Mouse (Mus musculus) left cerebral cortex, adult 8-10 months (tissue): ENCODE measurements around the gene Olfr1373. TPM values are rescaled to one million over a fixed set of nuclear protein-coding genes. Genes with fewer than 3 reads are reported as not detected.
"Not testable (repeated sequence)": the region's sequence is repeated elsewhere in the genome, so short reads cannot be mapped to it uniquely, and the experiment has no call there.

Experiments used
- DNase-seq, 2 experiments: peaks; one replicate each; pipeline ENCODE4 v3.0.0; 2022; ENCODE audit warnings: low spot score in 2 of 2
- total RNA-seq, 4 experiments: library from RNA; stranded (reverse); gene quantifications; 2 replicates each; pipeline ENCODE4 v1.2.4; 2022

Gene Olfr1373
- not detected for total RNA-seq

DNA sequence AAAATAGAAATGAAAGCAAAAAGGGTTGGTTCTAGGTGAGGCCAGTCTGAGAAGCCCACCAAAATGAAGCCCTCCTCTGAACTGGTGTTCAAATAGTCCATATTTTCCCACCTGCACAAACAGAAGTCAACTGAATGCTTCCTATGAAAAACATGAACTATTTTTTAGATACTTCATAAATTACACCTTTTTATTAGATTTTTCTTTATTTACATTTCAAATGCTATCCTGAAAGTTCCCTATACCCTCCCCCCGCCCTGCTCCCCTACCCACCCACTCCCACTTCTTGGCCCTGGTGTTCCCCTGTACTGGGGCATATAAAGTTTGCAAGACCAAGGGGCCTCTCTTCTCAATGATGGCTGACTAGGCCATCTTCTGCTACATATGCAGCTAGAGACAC, at the start of gene Olfr1373:
TSS of gene Olfr1373 (minus strand) at position 101 of the 400 bp plus-strand sequence.
- not testable (repeated sequence) for DNase-seq

DNA sequence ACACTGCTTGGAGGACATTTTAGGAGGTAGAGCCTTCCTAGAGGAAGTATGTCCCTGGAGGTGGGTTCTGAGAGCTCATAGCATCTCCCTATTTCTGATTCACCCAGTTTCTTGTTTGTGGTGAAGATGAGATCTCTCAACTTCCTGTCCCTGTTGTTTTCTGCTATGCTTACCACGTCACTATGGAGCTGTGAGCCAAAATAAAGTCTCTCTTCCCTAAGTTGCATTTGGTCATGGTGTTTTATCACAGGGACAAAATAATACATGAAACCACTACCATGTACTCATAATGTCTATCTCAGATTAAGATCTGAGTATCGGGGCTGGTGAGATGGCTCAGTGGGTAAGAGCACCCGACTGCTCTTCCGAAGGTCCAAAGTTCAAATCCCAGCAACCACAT, 35.3 kb upstream of the Olfr1373 start:
- DNase-seq, result not testable (repeated sequence)

DNA sequence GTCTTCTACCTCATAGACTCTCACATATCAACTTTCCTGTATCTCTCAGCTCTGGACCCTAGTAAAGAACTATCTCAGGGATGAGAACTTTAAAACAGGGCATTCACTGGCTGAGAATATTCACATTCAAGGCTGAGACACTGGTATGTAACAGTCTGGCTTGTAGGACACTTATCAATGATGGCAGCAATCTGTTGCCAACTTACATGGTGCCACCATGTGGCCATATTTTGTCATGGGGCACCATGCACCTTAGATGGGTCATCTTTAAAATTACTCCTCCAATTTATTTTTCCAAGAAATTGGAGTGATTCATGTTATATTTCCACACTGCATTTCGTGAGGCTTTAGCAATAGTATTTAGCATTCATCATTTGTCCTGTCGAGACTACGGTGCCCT, 34.6 kb upstream of the Olfr1373 start:
- DNase-seq, result not testable (repeated sequence)

DNA sequence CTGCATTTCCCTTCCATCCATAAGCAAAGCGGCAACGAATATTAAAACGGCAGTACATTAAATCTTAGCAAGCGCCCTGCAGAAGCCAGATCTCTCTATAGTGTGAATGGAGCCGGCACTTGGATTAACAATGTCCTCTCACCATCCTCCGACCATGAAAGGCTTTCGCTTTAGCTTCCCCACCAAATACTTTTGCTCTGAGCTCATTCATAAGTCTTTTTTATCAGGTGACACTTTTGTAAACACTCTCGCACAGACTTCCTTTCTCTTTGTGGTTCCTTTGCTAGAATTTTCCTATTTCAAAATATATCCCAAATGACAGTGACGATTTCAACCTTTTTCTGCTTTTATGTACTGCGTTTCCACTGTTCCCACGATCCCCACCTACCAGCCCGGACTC, 23.1 kb upstream of the Olfr1373 start:
- DNase-seq, result no peak

DNA sequence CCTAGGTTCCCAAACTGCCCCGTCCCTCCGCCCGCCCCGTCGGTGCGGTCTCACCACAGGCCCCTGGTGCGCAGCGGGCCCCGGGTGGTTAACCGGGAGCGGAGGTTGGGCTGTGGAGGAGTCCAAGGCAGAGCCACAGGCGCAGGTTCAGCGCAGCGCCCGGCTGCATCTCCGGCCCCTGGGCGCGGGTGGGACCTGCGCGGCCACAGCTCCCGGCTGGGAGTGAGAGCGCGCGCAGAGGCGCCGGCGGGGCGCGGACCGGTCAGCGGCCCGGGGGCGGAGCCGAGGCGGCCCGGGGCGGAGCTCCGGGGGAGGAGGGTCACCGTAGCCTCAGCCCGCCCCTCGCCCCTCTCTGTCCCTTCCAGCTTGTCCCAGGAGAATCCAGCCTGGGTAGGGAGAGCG, 22.6 kb upstream of the Olfr1373 start:
- not testable (repeated sequence) for DNase-seq

DNA sequence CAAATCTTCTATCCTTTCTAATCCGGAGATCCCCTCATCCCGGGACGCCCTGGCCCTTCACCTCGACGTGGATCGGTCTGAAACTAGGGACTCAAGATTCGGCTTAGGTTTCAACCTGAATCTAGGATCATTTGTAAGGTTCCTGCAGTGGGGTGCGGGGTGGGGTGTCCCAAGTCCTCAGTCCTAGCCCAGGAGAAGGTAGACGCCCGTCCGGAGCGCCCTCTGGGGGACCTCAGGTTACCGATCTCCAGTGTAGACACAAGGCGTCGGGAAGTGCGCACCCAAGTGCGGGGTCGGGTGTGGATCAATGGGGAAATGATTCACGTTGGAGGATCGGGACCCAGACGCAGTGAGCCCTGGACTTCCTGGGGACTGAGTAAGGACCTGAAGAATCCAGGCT, 21.8 kb upstream of the Olfr1373 start:
- DNase-seq, result no peak

DNA sequence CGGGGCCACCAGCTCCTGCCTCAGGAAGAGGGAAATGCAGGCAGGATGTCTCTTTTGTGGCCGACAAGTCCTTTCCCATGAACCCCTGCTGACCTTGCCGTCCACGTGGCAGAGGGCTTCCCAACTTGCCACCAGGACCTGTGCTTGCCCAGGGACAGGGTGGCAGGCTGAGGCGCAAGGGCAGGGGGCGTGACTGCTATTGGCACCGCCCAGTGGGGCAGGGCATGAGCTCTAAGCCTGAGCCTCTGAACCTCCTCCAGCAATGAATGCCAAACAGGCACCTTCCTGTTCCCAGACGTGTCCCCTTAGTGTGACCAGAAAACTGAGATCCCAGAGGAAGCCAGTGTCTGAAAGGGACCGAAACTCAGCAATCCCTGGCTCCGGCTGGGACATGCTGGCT, 18.6 kb upstream of the Olfr1373 start:
- DNase-seq, result no peak

DNA sequence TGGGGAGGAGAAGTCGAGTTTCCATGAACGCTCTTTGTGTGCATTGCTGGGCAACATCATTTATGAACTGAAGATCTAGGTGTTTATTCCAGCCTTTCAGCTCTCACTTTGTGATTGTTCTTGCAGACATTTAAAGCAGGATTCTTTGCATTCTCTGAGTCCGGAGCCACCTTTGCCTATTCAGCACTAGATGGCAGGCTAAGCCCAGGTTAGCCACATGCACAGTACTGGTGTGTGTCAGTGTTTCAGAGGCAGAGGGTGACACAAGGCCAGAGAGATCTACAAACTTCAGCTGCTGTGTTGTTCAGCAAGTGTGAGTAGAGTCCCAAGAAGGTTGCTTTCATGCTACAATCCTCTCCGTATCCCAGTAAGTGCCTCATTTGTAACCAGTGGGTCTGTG, 1.7 kb downstream of the Olfr1373 start:
- DNase-seq, result not testable (repeated sequence)

DNA sequence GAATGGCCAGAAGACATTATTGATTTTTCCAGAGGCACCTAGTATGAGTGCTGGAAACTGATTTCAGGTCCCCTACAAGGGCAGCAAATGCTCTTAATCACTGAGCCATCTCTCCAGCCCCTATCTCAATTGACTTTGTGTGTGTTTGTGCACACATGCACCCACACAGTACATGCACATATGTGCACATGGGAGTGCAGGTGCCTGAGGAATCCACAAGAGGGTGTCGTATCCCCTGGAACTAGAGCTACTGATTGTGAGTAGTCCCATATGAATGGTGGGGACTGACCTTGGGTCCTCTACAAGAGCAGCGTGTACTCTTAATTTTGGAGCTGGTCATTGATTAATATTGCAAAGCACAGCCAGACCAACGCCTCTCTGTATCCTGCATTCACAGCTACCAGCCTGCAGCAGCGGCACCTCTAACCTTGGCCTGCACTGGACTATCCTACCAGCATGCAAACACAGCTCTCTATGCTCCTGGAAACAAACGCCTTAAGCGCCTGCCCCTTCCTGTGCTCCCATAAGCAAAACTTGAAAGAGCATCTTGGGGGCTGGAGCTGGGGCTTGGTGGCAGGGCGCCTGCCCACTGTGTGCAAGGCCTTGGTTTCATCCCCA, 14.8 kb downstream of the Olfr1373 start:
- no peak for DNase-seq

DNA sequence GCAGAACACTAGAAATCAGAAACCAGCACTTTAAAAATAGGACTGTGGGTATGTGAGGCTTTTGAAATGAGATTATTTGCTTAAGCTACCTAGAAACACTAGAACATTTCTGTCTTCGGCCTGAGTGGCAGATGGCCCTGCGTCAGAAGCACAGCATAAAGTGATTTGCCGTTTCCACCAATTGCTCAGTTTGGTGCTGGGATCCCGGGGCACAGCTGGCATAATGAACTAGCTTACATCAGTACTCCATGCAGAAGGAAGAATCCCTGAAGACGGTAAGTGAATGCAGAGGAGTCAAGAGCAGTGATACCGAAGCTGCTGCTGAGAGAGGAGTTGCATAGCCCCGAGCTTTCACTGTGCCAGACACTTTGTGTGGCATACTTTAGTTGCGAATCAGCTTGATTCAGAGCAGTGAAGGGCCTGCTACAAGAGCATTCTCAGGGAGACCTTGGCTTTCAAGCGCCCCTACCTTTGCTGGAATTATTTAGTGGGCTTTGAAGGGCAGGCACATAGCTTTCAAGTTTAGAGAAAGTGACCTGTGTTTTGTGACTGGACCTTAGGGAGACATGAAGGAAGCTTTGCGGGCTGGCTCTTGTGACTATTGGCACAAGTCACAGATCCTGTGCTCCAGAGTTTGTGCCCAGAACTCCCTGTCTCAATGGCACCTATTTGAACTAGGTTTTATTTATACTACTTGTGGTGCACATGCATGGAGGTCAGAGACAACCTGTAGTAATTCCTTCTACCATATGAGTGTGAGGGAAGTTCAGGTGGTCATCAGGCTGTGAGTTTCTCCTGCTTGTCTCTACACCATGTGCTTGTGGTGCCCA, 15.5 kb downstream of the Olfr1373 start:
- DNase-seq, result peak; percentile 54 to 76

DNA sequence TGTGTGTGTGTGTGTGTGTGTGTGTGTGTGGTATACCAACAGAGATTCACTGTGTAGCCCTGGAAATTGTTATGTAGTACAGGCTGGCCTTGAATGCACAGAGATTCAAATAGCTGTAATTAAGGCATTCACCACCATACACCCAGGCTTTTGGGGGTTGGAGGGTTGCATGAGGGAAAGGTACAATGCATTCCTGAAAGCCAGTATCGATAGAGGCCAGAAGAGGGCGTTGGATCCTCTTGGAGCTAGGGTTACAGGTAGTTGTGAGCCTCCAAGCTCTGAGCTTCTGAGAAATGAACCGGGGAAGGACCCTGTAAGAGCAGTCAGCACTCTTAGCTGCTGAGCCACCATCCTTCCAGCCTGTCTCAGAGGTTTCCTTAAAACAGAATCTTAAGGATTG, 16.2 kb downstream of the Olfr1373 start:
- DNase-seq, result peak; percentile 14 to 28

DNA sequence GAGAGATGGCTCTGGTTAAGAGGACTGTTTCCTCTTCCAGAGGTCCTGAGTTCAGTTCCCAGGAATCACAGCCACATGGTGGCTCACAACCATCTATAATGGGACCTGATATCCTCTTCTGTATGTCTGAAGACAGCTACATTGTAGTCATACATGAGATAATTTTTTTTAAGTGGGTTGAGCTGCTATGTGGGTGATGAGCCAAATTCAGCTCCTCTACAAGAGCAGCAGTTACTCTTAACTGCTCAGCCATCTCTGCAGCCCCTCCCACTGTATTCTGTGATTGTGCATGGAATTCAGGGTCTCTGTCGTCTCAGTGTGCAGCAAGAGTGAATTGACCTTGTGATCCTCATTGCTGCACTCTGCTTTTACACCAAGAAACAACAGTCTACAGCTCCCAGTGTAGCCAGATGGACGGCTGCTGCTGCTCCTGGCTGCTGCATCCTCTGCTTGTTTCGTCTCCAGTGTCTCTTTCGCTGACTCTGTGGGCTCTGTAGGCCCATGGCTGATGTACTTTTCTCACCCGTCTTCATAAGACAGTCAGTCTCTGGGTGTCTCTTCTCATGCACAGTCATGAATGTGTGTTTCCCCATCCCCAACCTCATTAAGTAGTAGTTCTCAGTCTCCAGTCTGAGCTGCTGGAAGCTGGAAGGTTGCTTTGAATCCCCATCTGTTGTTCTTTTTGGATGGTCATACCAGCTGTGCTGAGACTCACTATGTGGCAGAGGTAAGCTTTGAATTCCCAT, 16.8 kb downstream of the Olfr1373 start:
- DNase-seq, result peak in 1 of 2 experiments; percentile 47

DNA sequence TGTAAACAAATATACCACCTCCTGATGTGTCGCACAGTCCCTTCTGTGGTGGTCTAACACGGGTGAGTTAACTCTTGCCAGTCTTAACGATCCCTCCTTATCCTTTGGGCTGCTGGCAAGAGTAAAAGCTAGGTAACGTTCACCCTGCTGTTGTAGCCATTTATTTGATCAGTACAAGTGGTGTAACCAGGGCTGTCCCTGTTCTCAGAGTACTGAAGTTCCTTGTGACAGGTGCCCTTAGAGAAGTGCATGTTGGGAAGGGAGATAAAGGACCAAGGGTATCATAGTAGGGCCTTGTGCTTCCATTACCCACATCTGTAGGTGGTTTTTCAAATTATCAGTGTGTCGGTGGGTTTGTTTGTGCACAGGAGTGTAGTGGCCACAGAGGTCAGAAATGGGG, 17.6 kb downstream of the Olfr1373 start:
- DNase-seq, result no peak

DNA sequence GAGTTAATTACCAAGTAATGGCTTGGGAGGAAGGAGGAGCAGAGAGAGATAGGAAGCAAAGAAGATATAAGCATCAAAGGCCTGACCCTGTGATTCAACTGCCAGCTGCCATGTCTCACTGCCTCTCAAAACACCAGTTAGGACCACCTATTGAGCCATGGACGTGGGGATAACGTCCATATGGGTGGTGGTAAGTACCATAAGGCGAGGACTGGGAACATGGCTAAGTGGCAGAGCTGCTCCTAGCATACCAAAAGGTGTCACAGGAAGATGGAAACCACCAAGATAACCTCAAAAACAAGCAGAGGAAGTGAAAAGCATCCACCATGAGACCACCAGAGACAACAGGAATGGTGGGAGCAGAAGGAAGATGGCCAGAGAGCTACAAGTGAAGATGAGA, 18.2 kb downstream of the Olfr1373 start:
- no peak for DNase-seq

DNA sequence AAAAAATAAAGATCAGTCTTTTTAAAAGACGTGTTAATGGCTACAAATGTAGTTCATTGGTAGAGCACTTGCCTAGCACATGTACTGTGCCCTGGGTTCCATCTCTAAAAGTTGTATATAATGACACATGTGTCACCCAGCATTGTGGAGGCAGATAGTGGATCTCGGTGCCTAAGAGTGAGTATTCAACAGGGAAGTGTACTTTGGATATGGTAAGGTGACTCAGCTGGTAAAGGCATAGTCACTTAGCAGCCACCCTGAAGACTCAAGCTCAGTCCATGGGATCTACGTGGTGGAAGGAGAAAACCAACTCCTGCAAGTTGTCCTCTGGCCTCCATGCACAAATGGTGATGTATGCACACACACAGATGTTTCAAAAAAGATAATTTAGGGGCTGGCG, 20.9 kb downstream of the Olfr1373 start:
- no peak for DNase-seq

DNA sequence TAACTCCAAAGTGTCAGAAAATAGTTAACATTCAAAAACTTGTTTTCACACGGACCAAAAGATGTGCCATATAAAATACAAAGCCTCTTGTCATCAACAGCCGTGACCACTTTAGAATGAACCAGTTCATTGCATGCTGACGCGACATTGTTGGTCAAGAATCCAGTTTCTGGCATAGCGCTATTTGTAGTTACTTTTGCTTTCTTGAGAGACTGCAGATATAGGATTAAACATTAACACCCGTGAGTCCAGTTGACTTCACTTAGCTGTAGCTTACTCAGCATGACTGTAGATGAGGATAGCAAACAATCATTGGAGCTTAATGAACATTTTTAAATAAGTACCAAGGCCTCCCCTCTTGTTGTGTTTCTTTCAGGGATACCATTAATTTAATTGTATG, 23.3 kb downstream of the Olfr1373 start:
- no peak for DNase-seq

DNA sequence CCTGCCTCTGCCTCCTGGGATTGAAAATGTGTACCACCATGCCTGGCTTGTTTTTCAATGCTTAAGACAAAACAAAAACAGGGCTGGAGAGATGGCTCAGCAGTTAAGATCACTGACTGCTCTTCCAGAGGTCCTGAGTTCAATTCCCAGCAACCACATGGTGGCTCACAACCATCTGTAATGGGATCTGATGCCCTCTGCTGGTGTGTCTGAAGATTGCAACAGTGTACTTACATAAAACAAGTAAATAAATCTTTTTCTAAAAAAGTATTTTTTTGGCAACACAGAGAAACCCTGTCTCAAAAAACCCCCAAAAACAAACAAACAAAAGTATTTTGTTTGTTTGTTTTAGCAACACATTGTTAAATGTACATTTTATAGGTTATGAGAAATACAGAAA, 24.9 kb downstream of the Olfr1373 start:
- DNase-seq, result not testable (repeated sequence)

DNA sequence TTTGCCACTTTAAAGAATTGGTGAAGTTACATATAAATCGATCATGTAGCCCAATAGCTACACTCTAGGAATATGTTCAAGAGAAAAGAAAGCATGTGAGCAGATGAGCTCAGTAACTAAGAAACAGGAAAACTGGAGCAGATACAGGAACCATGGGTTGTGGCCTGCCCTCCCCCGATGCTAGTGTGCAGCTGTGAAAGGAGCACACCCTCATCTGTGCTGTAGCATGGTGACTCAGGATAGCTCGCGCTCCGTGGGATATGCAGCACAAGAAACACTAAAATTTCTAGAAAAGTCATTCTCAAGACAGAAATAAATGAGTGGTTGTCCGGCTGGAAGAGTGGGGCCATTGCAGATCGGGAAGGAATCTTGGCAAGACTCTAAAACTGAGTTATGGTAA, 28.2 kb downstream of the Olfr1373 start:
- peak in 1 of 2 experiments; percentile 39 for DNase-seq

DNA sequence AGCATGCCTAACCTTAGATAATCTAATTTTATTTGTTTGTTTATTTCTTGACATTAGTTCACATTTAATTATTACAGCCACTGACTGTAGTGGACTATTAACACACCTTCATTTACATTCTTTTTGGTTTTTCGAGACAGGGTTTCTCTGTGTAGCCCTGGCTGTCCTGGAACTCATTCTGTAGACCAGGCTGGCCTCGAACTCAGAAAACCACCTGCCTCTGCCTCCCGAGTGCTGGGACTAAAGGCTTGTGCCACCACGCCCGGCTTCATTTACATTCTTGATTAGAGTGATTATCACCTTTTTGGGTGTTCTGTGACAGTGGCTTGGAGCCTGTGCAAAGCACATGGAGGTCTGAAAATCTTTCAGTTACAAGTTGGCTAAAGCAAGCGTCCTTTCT, 29.2 kb downstream of the Olfr1373 start:
- DNase-seq, result not testable (repeated sequence)

DNA sequence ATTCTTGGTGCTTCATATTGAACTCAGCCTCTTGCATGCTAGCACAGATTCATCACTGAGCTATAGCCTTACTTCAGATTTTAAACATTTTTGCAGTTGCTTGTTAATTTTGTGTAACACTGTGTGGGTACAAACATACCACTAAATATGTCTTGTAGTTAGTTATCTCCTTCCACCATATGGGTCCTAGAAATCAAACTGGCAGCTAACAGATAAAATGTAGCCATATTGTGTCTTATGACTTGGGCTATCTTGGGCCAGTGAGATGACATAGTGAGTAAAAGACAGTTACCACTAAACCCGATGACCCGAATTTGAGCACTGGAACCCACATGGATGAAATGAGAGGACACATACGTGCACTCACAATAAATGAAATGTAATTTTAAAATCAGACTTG, 29.8 kb downstream of the Olfr1373 start:
- no peak for DNase-seq

DNA sequence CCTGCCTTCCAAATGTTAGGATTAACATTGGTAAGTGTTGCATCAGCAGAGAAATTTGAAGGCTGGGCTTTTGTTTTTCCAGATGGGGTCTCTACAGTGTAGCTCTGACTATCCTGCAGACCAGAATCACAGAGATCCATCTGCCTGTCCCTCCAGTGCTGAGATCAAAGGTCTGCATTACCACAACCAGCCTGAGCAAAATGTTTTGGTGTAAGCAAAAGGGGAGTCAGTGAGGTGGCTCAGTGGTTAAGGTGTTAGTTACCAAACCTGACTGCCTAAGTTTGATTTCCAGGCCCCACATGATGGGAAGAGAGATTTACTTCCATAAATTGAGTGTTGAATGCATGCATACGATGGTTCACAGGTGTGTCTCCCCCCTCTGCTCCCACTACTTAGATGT, 35.9 kb downstream of the Olfr1373 start:
- DNase-seq, result no peak

DNA sequence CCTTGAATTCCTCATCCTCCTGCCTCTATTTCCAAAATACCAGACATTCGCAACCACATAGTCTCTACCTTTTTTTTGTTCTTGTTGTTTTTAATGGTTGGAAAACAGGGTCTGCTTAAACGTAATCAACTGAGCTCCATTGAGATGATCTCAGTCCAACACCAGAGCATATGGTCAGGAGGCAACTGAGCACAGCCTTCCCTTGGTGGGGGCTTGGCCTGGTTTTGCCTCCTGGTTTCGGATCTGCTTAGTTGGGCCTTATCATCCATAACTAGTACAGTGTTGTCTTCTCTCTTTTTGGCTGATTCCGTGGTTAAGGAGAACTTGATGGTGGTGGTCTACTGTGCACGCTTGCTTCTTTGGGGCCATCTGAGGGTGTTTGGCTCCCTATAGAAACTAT, 36.5 kb downstream of the Olfr1373 start:
- no peak for DNase-seq
